Mouse (Mus musculus): Measurements from ENCODE around the gene Actn1. TPM values are rescaled to one million over a fixed set of nuclear protein-coding genes. Genes with fewer than 3 reads are reported as not detected.
A peak's percentile ranks its signal among the peaks of the same experiment; 100 is the strongest.

Actn1 gene
- polyA plus RNA-seq, 1 experiment from 2014 or later = 9.7 TPM

- Histone ChIP-seq H3K9me3 (no peaks in the 10 kb centered on the region), H3K27ac (replicated peaks) (no peak overlapping the region), H3K27me3 (no peaks in the 10 kb centered on the region), H3K4me1 (replicated peaks) (0 out of 2 replicates have a peak, but pooled peaks cover 2% of the 10 kb centered on the region), H3K4me3 (no peak overlapping the region), H3K9ac (no peak overlapping the region), H3K4me2 (no peak overlapping the region), H3K36me3 (no peaks in the 10 kb centered on the region)
- ATAC-seq (ENCODE audit: low FRiP score, low read depth) = no peak
- 55% methylated on average over 2 of the region's 2 CpGs for WGBS
These were observed 8.2 kb downstream of the Actn1 start for GRCm38 (mm10) chr12:80251978-80252377.

- Histone ChIP-seq H3K4me2 (no peak overlapping the region), H3K4me1 (replicated peaks) (0 out of 2 replicates have a peak, but pooled peaks cover 6% of the 10 kb centered on the region), H3K4me3 (no peak overlapping the region), H3K9ac (no peak overlapping the region), H3K27me3 (no peaks in the 10 kb centered on the region), H3K36me3 (no peaks in the 10 kb centered on the region), H3K27ac (replicated peaks) (no peak overlapping the region), H3K9me3 (no peaks in the 10 kb centered on the region)
- ATAC-seq (ENCODE audit: low FRiP score, low read depth) = no peak
- WGBS = 83% methylated on average over 3 of the region's 3 CpGs
These were observed 8.6 kb downstream of the Actn1 start for GRCm38 (mm10) chr12:80251554-80251953.

GRCm38 (mm10) chr12:80249539-80249938, 10.6 kb downstream of the Actn1 start:
- H3K9ac ChIP-seq = no peak overlapping the region
- no peak overlapping the region for H3K27ac ChIP-seq (replicated peaks)
- H3K36me3 ChIP-seq = no peaks in the 10 kb centered on the region
- no peaks in the 10 kb centered on the region for H3K27me3 ChIP-seq
- no peak for ATAC-seq (ENCODE audit: low FRiP score, low read depth)
- 68% methylated on average over 6 of the region's 6 CpGs for WGBS
- H3K9me3 ChIP-seq = no peaks in the 10 kb centered on the region
- no peak overlapping the region for H3K4me2 ChIP-seq
- H3K4me3 ChIP-seq = no peak overlapping the region
- H3K4me1 ChIP-seq (replicated peaks) = 0 out of 2 replicates have a peak, but pooled peaks cover 11% of the 10 kb centered on the region

GRCm38 (mm10) chr12:80247067-80247466, 13.1 kb downstream of the Actn1 start:
- no peaks in the 10 kb centered on the region for H3K9me3 ChIP-seq
- H3K36me3 ChIP-seq = no peaks in the 10 kb centered on the region
- no peak overlapping the region for H3K27ac ChIP-seq (replicated peaks)
- H3K4me1 ChIP-seq (replicated peaks) = 0 out of 2 replicates have a peak, but pooled peaks cover 13% of the 10 kb centered on the region
- no peak overlapping the region for H3K4me2 ChIP-seq
- H3K27me3 ChIP-seq = no peaks in the 10 kb centered on the region
- H3K9ac ChIP-seq = no peak overlapping the region
- WGBS = 68% methylated on average over 5 of the region's 5 CpGs
- ATAC-seq (ENCODE audit: low FRiP score, low read depth) = no peak
- H3K4me3 ChIP-seq = no peak overlapping the region

- H3K9ac ChIP-seq = no peak overlapping the region
These were observed 13.7 kb downstream of the Actn1 start for GRCm38 (mm10) chr12:80246505-80246904.

GRCm38 (mm10) chr12:80244755-80245154, 15.4 kb downstream of the Actn1 start:
- no peak for ATAC-seq (ENCODE audit: low FRiP score, low read depth)
- Histone ChIP-seq H3K36me3 (no peaks in the 10 kb centered on the region), H3K4me3 (no peak overlapping the region), H3K4me1 (replicated peaks) (0 out of 2 replicates have a peak, but pooled peaks cover 13% of the 10 kb centered on the region), H3K9ac (no peak overlapping the region), H3K9me3 (no peaks in the 10 kb centered on the region), H3K27me3 (no peaks in the 10 kb centered on the region), H3K4me2 (no peak overlapping the region), H3K27ac (replicated peaks) (no peak overlapping the region)
- 90% methylated on average over 1 of the region's 1 CpGs for WGBS

More at GRCm38 (mm10) chr12:80246505-80246904, 13.7 kb downstream of the Actn1 start:
- Histone ChIP-seq H3K4me2 (no peak overlapping the region), H3K4me1 (replicated peaks) (0 out of 2 replicates have a peak, but pooled peaks cover 13% of the 10 kb centered on the region), H3K4me3 (no peak overlapping the region), H3K27me3 (no peaks in the 10 kb centered on the region), H3K9me3 (no peaks in the 10 kb centered on the region), H3K27ac (replicated peaks) (no peak overlapping the region), H3K36me3 (no peaks in the 10 kb centered on the region)
- WGBS = 47% methylated on average over 2 of the region's 2 CpGs
- ATAC-seq (ENCODE audit: low FRiP score, low read depth) = no peak

GRCm38 (mm10) chr12:80244127-80244526, 16.0 kb downstream of the Actn1 start:
- H3K27me3 ChIP-seq = no peaks in the 10 kb centered on the region
- H3K9me3 ChIP-seq = no peaks in the 10 kb centered on the region
- WGBS = 94% methylated on average over 6 of the region's 6 CpGs
- H3K4me2 ChIP-seq = no peak overlapping the region
- H3K27ac ChIP-seq (replicated peaks) = no peak overlapping the region
- H3K4me1 ChIP-seq (replicated peaks) = peaks cover 18% of the 10 kb centered on the region; the same call in 1 of the 2 replicates
- H3K9ac ChIP-seq = no peak overlapping the region
- no peaks in the 10 kb centered on the region for H3K36me3 ChIP-seq
- no peak overlapping the region for H3K4me3 ChIP-seq
- ATAC-seq (ENCODE audit: low FRiP score, low read depth) = no peak

- Histone ChIP-seq H3K4me2 (no peak overlapping the region), H3K27ac (replicated peaks) (no peak overlapping the region), H3K9ac (no peak overlapping the region), H3K9me3 (no peaks in the 10 kb centered on the region), H3K36me3 (no peaks in the 10 kb centered on the region), H3K27me3 (no peaks in the 10 kb centered on the region), H3K4me3 (no peak overlapping the region), H3K4me1 (replicated peaks) (peaks cover 18% of the 10 kb centered on the region; the same call in 1 of the 2 replicates)
- WGBS = 74% methylated on average over 4 of the region's 4 CpGs
- ATAC-seq (ENCODE audit: low FRiP score, low read depth) = no peak
These were observed 16.8 kb downstream of the Actn1 start for GRCm38 (mm10) chr12:80243335-80243734.

- Histone ChIP-seq H3K27me3 (no peaks in the 10 kb centered on the region), H3K4me2 (no peak overlapping the region), H3K4me3 (no peak overlapping the region), H3K9me3 (no peaks in the 10 kb centered on the region), H3K4me1 (replicated peaks) (peaks cover 8% of the 10 kb centered on the region; the same call in 1 of the 2 replicates), H3K9ac (no peak overlapping the region), H3K27ac (replicated peaks) (no peak overlapping the region), H3K36me3 (no peaks in the 10 kb centered on the region)
- ATAC-seq (ENCODE audit: low FRiP score, low read depth) = peak; percentile 61; the same call in 1 of the 2 replicates
- 91% methylated on average over 5 of the region's 5 CpGs for WGBS
These were observed 20.7 kb downstream of the Actn1 start for GRCm38 (mm10) chr12:80239445-80239844.

GRCm38 (mm10) chr12:80238523-80238922, 21.6 kb downstream of the Actn1 start:
- H3K4me3 ChIP-seq = no peak overlapping the region
- H3K9ac ChIP-seq = no peak overlapping the region
- WGBS = 86% methylated on average over 3 of the region's 3 CpGs
- H3K4me1 ChIP-seq (replicated peaks) = peaks cover 8% of the 10 kb centered on the region; the same call in 1 of the 2 replicates
- no peaks in the 10 kb centered on the region for H3K9me3 ChIP-seq
- H3K4me2 ChIP-seq = no peak overlapping the region
- no peak for ATAC-seq (ENCODE audit: low FRiP score, low read depth)
- no peaks in the 10 kb centered on the region for H3K36me3 ChIP-seq
- H3K27ac ChIP-seq (replicated peaks) = no peak overlapping the region
- H3K27me3 ChIP-seq = no peaks in the 10 kb centered on the region

- Histone ChIP-seq H3K4me1 (replicated peaks) (peaks cover 19% of the 10 kb centered on the region), H3K9me3 (no peaks in the 10 kb centered on the region), H3K4me2 (no peak overlapping the region), H3K27me3 (no peaks in the 10 kb centered on the region), H3K4me3 (no peak overlapping the region), H3K9ac (no peak overlapping the region), H3K27ac (replicated peaks) (no peak overlapping the region), H3K36me3 (no peaks in the 10 kb centered on the region)
- ATAC-seq (ENCODE audit: low FRiP score, low read depth) = no peak
- 100% methylated on average over 1 of the region's 1 CpGs for WGBS
These were observed 24.9 kb downstream of the Actn1 start for GRCm38 (mm10) chr12:80235295-80235694.

- peaks cover 26% of the 10 kb centered on the region for H3K4me1 ChIP-seq (replicated peaks)
- no peak overlapping the region for H3K4me2 ChIP-seq
- H3K36me3 ChIP-seq = no peaks in the 10 kb centered on the region
- no peaks in the 10 kb centered on the region for H3K27me3 ChIP-seq
- 96% methylated on average over 3 of the region's 3 CpGs for WGBS
- H3K9me3 ChIP-seq = no peaks in the 10 kb centered on the region
- no peak overlapping the region for H3K9ac ChIP-seq
- no peak overlapping the region for H3K4me3 ChIP-seq
- no peak for ATAC-seq (ENCODE audit: low FRiP score, low read depth)
- H3K27ac ChIP-seq (replicated peaks) = no peak overlapping the region
These were observed 25.9 kb downstream of the Actn1 start for GRCm38 (mm10) chr12:80234226-80234625.

- Histone ChIP-seq H3K4me2 (no peak overlapping the region), H3K27ac (replicated peaks) (no peak overlapping the region), H3K36me3 (no peaks in the 10 kb centered on the region), H3K9me3 (no peaks in the 10 kb centered on the region), H3K27me3 (no peaks in the 10 kb centered on the region), H3K9ac (no peak overlapping the region), H3K4me3 (no peak overlapping the region), H3K4me1 (replicated peaks) (peaks cover 38% of the 10 kb centered on the region)
- no peak for ATAC-seq (ENCODE audit: low FRiP score, low read depth)
- WGBS = 97% methylated on average over 4 of the region's 4 CpGs
These were observed 27.3 kb downstream of the Actn1 start for GRCm38 (mm10) chr12:80232840-80233218.

All from hindbrain, embryonic 15.5 days (tissue).